In the genomic region with DNA sequence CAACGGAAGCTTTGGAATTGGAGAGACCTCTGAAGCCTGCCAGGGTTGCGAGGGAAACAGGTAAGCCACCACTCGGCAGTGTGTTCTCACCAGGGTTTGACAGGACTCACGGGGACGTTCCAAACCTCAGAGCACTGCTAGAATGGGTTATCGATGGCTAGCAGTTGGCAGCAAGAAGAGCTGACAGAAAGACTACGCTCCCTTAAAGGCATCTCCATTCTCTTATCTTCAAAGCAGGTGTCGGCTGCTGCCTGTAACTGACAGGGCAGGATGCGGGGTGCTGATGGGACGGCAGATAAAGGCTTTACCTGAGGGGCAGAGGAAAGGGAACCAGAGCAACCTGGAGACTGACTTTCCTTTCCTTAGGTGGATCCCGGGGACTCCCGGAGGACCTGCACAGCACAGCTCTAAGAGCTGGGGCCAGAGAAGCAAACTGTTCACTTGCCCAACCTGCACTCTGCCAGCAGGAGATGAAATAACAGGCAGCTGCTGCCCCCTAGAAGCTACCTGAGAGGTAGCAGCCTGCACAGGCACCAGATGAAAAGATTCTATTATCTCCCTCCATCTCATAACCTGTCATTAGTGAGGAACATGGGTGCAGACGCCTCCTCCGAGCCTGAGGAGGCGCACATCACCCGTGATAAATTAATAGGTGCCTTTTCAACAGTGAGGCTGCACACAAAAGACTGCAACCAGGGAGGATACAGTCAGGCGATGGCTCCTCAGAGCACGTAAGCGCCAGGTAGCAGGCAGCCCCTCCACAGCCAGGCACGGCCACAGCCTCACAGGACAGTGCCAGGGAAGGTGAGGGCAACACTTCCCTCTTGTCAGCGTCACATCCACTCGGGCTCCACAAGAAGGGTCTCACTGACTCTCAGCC, we compare ENCODE assay signal across 9 mouse cellular contexts. TPM values are rescaled to one million over a fixed set of nuclear protein-coding genes. Genes with fewer than 3 reads are reported as not detected.
DNase-seq lines count a peak whose midpoint lies in the region; ATAC-seq and TF ChIP-seq lines count a peak whose summit lies in the region.
"Had no signal": no experiment of that assay in that cellular context is flagged by ENCODE, and none has a peak within 500 bp of the region (broad histone marks: within the 10 kb centered on the region; RNA-seq: fewer than 3 reads in every experiment).

No protein-coding gene starts in this region.

- DNase-seq in intestine, embryonic 14.5 days (ENCODE audit: low spot score): peak; percentile 51
- peak; percentile 26 for DNase-seq in G1E (ENCODE audit: low spot score)
- no peak for DNase-seq in ovary, postnatal 36 days (ENCODE audit: low spot score)
- DNase-seq in adrenal gland, adult (ENCODE audit: inconsistent age in 2 of 2, low spot score in 1 of 2): no peak
- DNase-seq in kidney, postnatal 10 days: no peak
- DNase-seq: kidney, adult 18-20 months had no signal

- no peaks in the 10 kb centered on the region for H3K27me3 ChIP-seq in intestine, embryonic 14.5 days (replicated peaks; ENCODE audit: control insufficient read depth, insufficient read depth, low read length)
- H3K27me3 ChIP-seq in intestine, embryonic 16.5 days (replicated peaks; ENCODE audit: control insufficient read depth, insufficient read depth, low read length): no peaks in the 10 kb centered on the region
- no peaks in the 10 kb centered on the region for H3K27me3 ChIP-seq in G1E (ENCODE audit: insufficient read depth, low read length)
- no peaks in the 10 kb centered on the region for H3K27me3 ChIP-seq in neural tube, embryonic 13.5 days

- no peak for TF ChIP-seq CTCF in G1E (IDR thresholded peaks at IDR 0.05; ENCODE audit: low read depth, low read length)

- peaks cover 16% of the 10 kb centered on the region; the same call in 1 of the 2 replicates for H3K4me1 ChIP-seq in intestine, embryonic 14.5 days (replicated peaks; ENCODE audit: control insufficient read depth, insufficient read depth, low read length)
- H3K4me1 ChIP-seq in intestine, embryonic 16.5 days (ENCODE audit: control insufficient read depth, insufficient read depth, low read length): peaks cover 16% of the 10 kb centered on the region; the same call in 1 of the 2 replicates
- peaks cover 16% of the 10 kb centered on the region for H3K4me1 ChIP-seq in G1E (ENCODE audit: insufficient read depth, low read depth, low read length)
- H3K4me1 ChIP-seq in neural tube, embryonic 13.5 days (replicated peaks): peaks cover 62% of the 10 kb centered on the region

- H3K4me3 ChIP-seq in intestine, embryonic 14.5 days (ENCODE audit: low read depth, low read length): no peak overlapping the region
- H3K4me3 ChIP-seq in intestine, embryonic 16.5 days (ENCODE audit: low read length): no peak overlapping the region
- H3K4me3 ChIP-seq in G1E (ENCODE audit: low read depth, low read length): no peak overlapping the region
- no peak overlapping the region for H3K4me3 ChIP-seq in neural tube, embryonic 13.5 days

- no peak overlapping the region for H3K4me2 ChIP-seq in intestine, embryonic 14.5 days (ENCODE audit: low read length)
- no peak overlapping the region for H3K4me2 ChIP-seq in intestine, embryonic 16.5 days (ENCODE audit: low read depth, low read length)
- no peak overlapping the region for H3K4me2 ChIP-seq in neural tube, embryonic 13.5 days

- ATAC-seq in intestine, embryonic 14.5 days (replicated peaks; ENCODE audit: low FRiP score, low TSS enrichment, low read depth): no peak
- no peak for ATAC-seq in intestine, embryonic 16.5 days
- ATAC-seq in G1E (ENCODE audit: extremely low read depth, insufficient number of reproducible peaks, low FRiP score, poor library complexity, severe bottlenecking): no peak; the same call in 1 of the 2 replicates
- peak; percentile 36; the same call in 1 of the 2 replicates for ATAC-seq in common myeloid progenitor, adult 5-6 weeks (replicated peaks; ENCODE audit: low read depth, poor library complexity, severe bottlenecking)
- ATAC-seq in neural tube, embryonic 13.5 days (ENCODE audit: low read depth): peak; percentile 49; the same call in 1 of the 2 replicates

- no peaks in the 10 kb centered on the region for H3K9me3 ChIP-seq in intestine, embryonic 14.5 days (ENCODE audit: control insufficient read depth, low read length)
- H3K9me3 ChIP-seq in intestine, embryonic 16.5 days (ENCODE audit: control insufficient read depth, low read length): no peaks in the 10 kb centered on the region
- no peaks in the 10 kb centered on the region for H3K9me3 ChIP-seq in G1E (replicated peaks)
- H3K9me3 ChIP-seq in neural tube, embryonic 13.5 days: no peaks in the 10 kb centered on the region

- no peak overlapping the region for H3K9ac ChIP-seq in intestine, embryonic 14.5 days (ENCODE audit: low read length)
- no peak overlapping the region for H3K9ac ChIP-seq in intestine, embryonic 16.5 days (ENCODE audit: low read depth, low read length)
- no peak overlapping the region; the same call in 1 of the 2 replicates for H3K9ac ChIP-seq in neural tube, embryonic 13.5 days

- 81% methylated on average over 22 of the region's 22 CpGs for WGBS in intestine, embryonic 14.5 days
- WGBS in intestine, embryonic 16.5 days: 80% methylated on average over 22 of the region's 22 CpGs
- 82% methylated on average over 22 of the region's 22 CpGs for WGBS in neural tube, embryonic 13.5 days

- H3K36me3 ChIP-seq in intestine, embryonic 14.5 days (ENCODE audit: control insufficient read depth, insufficient read depth, low read length): 0 out of 2 replicates have a peak, but pooled peaks cover under 1% of the 10 kb centered on the region
- H3K36me3 ChIP-seq in intestine, embryonic 16.5 days (ENCODE audit: control insufficient read depth, insufficient read depth, low read length): no peaks in the 10 kb centered on the region; the same call in 1 of the 2 replicates
- H3K36me3 ChIP-seq in G1E (replicated peaks): peaks cover 90% of the 10 kb centered on the region
- peaks cover 2% of the 10 kb centered on the region; the same call in 1 of the 2 replicates for H3K36me3 ChIP-seq in neural tube, embryonic 13.5 days

- H3K27ac ChIP-seq in intestine, embryonic 14.5 days (ENCODE audit: low read depth): no peak overlapping the region
- no peak overlapping the region for H3K27ac ChIP-seq in intestine, embryonic 16.5 days (ENCODE audit: low read length)
- H3K27ac ChIP-seq in neural tube, embryonic 13.5 days (replicated peaks): peak overlapping the region; percentile 43; the same call in 1 of the 2 replicates

RNA-seq across cellular contexts. Expression of gene Pex14, which starts 32.8 kb away (rescaled TPM):
- 43.9 and 46.0 TPM in 2 replicates for polyA plus RNA-seq in intestine, embryonic 14.5 days (2014; fragmentation: Nextera tagmentation; extraction: Ambion mirVana)
- 63.3 and 64.3 TPM in 2 replicates for polyA plus RNA-seq in intestine, embryonic 16.5 days (2015; fragmentation: Nextera tagmentation; extraction: Ambion mirVana)
- total RNA-seq in G1E (2014; fragmentation: Nextera tagmentation) (21.1 and 24.9 TPM in 2 replicates), G1E (2017) (13.3 and 17.5 TPM in 2 replicates)
- 43.4 and 47.5 TPM in 2 replicates for polyA plus RNA-seq in G1E (2012)
- total RNA-seq in common myeloid progenitor, adult 5-6 weeks (2017): 11.9 and 12.1 TPM in 2 replicates
- 50.5 and 52.9 TPM in 2 replicates for polyA plus RNA-seq in neural tube, embryonic 13.5 days (2015; fragmentation: Nextera tagmentation; extraction: Ambion mirVana)

RNA-seq across cellular contexts. Expression of gene Dffa, which starts 37.0 kb away (rescaled TPM):
- 37.4 and 39.8 TPM in 2 replicates for polyA plus RNA-seq in intestine, embryonic 14.5 days (2014; fragmentation: Nextera tagmentation; extraction: Ambion mirVana)
- 50.5 and 52.2 TPM in 2 replicates for polyA plus RNA-seq in intestine, embryonic 16.5 days (2015; fragmentation: Nextera tagmentation; extraction: Ambion mirVana)
- total RNA-seq in G1E (2014; fragmentation: Nextera tagmentation): 9.2 and 12.7 TPM in 2 replicates
- total RNA-seq in G1E (2017): 22.5 and 23.1 TPM in 2 replicates
- 9.1 and 12.6 TPM in 2 replicates for polyA plus RNA-seq in G1E (2012)
- total RNA-seq in common myeloid progenitor, adult 5-6 weeks (2017): 19.1 and 22.9 TPM in 2 replicates
- polyA plus RNA-seq in neural tube, embryonic 13.5 days (2015; fragmentation: Nextera tagmentation; extraction: Ambion mirVana): 32.8 and 35.6 TPM in 2 replicates

RNA-seq across cellular contexts. Expression of gene Cort, which starts 59.7 kb away (rescaled TPM):
- 0.38 TPM in 1 of 2 replicates, not detected in the other for polyA plus RNA-seq in intestine, embryonic 14.5 days (2014; fragmentation: Nextera tagmentation; extraction: Ambion mirVana)
- polyA plus RNA-seq in intestine, embryonic 16.5 days (2015; fragmentation: Nextera tagmentation; extraction: Ambion mirVana): 0.48 TPM in 1 of 2 replicates, not detected in the other
- total RNA-seq in G1E (2014; fragmentation: Nextera tagmentation) (1.8 TPM in 1 of 2 replicates, not detected in the other), G1E (2017) (0.44 TPM in 1 of 2 replicates, not detected in the other)
- polyA plus RNA-seq in G1E (2012): 8.2 and 9.2 TPM in 2 replicates
- total RNA-seq in common myeloid progenitor, adult 5-6 weeks (2017): not detected in 2 replicates
- polyA plus RNA-seq in neural tube, embryonic 13.5 days (2015; fragmentation: Nextera tagmentation; extraction: Ambion mirVana): not detected in 2 replicates

Comparison
In these comparisons a context has a peak if more than half of its experiments do, and no peak if none do; other contexts are left out.
1. ATAC-seq: peak in common myeloid progenitor, adult 5-6 weeks (single experiment) and neural tube, embryonic 13.5 days (single experiment); none in intestine, embryonic 14.5 days (single experiment), intestine, embryonic 16.5 days (single experiment) and G1E (single experiment).
2. DNase-seq: peak in intestine, embryonic 14.5 days (single experiment) and G1E (single experiment); none in ovary, postnatal 36 days (single experiment), adrenal gland, adult (0 of 2) and kidney, postnatal 10 days (single experiment).